Mouse (Mus musculus) urinary bladder, postnatal 25 days (tissue): ENCODE data around the gene Bpifb5.
"Not testable (repeated sequence)": the region's sequence is repeated elsewhere in the genome, so short reads cannot be mapped to it uniquely, and the experiment has no call there.

ENCODE experiments used
- DNase-seq: peaks from one replicate; pipeline ENCODE4 v3.0.0; 2022; ENCODE audit warnings: low spot score

The Bpifb5 gene

GRCm38 (mm10) chr2:154240771-154241170 lies 17.2 kb downstream of the Bpifb5 start:
- no peak for DNase-seq

- DNase-seq: not testable (repeated sequence)
Measured at GRCm38 (mm10) chr2:154242726-154243125, 19.2 kb downstream of the Bpifb5 start.

GRCm38 (mm10) chr2:154243356-154244036 lies 20.0 kb downstream of the Bpifb5 start:
- no peak for DNase-seq

GRCm38 (mm10) chr2:154245322-154245721 lies 21.8 kb downstream of the Bpifb5 start:
- DNase-seq: no peak

GRCm38 (mm10) chr2:154255254-154255653 lies 31.7 kb downstream of the Bpifb5 start:
- not testable (repeated sequence) for DNase-seq

- DNase-seq: no peak
Measured at GRCm38 (mm10) chr2:154255770-154256169, 32.2 kb downstream of the Bpifb5 start.

GRCm38 (mm10) chr2:154257554-154257953 lies 34.0 kb downstream of the Bpifb5 start, which contains the start of gene Bpifb9a:
TSS of gene Bpifb9a (plus strand) at chr2:154257854.
- DNase-seq: not testable (repeated sequence)

- DNase-seq: not testable (repeated sequence)
Measured at GRCm38 (mm10) chr2:154264397-154264796, 40.9 kb downstream of the Bpifb5 start.
